Mouse (Mus musculus): ENCODE measurements at regions not wholly inside any gene's neighbourhood (a gene's known extent, or its start where the extent isn't known, plus 50 kb on each side); places are given as distances from the start of the nearest gene placed in this dataset.

DNA sequence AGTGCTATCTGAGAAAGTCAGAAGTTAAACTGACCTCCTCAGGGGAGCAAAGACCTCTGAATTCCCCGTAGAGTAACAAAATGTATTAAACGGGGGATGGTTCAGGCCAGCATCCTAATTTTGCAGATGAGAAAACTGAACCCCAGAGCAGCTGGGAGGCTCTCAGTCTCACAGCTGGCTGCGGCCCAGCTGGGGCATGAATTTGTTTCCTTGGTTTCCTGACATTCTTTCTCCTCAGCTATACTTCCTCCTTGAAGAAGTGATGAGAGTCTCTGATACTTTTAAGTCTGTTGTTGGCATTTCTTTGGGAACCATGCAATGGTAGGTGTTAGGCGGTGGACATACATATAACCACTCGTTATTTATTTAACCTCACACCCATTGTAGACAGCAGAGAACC lies 162.9 kb upstream of the Ccdc122 start:
- no peak for DNase-seq
- intact Hi-C loops (cut with DNase I): loop anchor here (2.0 kb wide), 1 partner anchor 55 kb away; no protein-coding TSS in a partner anchor

DNA sequence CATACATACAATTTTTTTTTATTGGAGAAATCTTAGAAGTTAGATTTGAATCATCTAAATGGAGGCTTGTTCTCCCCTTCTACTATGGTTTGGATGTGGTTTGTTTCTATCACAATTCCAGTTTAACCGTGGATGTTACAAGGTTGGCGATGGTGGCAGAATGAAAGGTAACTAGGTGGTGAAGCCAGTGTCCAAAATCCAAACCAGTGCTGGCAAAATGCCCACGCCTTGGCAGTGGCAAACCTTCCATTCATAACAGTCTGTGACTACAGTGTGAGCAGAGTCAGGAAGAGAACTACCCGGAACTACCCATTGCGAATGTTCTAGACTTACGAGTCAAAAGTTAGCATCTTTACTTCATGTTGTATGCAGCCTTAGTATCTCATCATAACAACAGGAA lies 163.6 kb upstream of the Ccdc122 start:
- no peak for DNase-seq
- intact Hi-C loops (cut with DNase I): no loop called here

DNA sequence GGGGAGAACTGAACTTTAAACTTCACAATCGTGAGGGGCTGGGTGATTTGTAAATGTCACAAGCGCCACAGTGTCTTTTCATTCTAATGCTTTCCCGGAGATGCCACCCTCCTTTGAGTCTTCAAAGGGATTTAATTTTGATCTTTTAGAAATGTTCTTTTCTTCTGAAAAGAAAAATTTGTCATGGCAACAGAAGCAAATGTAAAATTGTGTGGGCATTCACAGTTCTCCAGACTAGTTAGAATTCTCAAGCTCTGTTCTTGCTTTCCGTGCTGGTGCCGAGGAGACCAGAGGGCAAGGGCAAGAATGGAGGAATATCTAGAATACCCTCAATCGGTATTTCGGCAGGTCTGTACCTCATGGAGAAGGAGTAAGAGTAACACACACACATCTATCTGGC lies 164.1 kb upstream of the Ccdc122 start:
- intact Hi-C loops (cut with DNase I): no loop called here
- no peak for DNase-seq

DNA sequence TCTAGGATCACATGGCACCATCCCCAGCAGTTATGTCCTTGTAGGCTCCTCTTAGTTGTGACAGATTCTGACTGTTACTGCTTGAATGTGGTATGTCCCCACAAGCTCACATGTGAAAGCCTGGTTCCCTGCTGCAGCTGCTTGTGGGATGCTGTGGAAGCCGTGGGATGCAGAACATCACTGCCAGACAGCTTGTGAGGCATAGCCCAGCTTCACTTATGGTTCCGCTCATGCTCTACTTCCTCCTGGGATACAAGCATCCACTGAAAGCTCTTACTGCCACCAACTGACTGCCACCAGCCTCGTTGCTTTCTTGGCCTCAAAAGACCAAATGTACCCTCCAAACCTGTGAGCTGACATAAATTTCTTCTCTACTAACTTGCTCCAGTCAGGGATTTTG lies 167.7 kb upstream of the Ccdc122 start:
- intact Hi-C loops (cut with DNase I): no loop called here
- DNase-seq: no peak

DNA sequence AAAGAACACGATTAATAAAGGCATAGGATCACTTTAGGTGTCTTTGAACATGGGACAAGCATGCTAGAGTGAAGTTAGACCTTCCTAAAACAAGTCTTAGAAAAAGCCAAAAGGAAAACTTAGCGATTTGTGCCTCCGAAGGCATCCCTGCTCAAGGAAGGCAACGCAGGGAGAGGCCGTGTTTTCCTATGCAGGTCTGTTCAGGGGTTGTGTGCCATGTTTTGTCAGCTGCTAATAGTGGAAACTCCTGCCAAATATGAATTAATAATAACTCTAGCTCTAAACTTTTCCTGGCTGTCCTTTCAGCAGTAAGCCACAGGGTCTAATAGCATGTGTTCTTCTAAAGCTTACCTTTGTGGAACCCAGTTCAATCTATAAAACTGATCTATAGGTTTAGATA lies 168.4 kb upstream of the Ccdc122 start:
- intact Hi-C loops (cut with DNase I): no loop called here
- DNase-seq: no peak

DNA sequence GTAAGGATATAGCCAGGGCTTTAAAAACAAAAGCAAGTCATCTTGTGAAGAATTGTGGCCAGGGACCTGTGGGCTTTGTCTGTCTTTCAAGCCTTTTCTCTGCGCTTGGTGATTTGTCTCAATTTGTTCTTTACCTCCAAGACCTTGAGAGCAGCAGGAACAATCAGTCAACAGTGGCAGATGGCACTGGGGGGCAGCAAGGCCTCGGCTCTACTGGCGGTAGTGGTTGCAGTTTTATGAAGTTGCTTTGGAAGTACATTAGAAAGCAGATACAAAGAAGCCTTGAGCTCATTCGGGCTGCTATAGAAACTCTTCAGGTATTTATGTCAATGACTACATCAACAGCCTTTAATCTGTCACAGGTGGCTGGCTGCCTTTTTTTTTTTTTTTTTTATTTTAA lies 171.9 kb upstream of the Ccdc122 start:
- DNase-seq: no peak
- intact Hi-C loops (cut with DNase I): no loop called here

DNA sequence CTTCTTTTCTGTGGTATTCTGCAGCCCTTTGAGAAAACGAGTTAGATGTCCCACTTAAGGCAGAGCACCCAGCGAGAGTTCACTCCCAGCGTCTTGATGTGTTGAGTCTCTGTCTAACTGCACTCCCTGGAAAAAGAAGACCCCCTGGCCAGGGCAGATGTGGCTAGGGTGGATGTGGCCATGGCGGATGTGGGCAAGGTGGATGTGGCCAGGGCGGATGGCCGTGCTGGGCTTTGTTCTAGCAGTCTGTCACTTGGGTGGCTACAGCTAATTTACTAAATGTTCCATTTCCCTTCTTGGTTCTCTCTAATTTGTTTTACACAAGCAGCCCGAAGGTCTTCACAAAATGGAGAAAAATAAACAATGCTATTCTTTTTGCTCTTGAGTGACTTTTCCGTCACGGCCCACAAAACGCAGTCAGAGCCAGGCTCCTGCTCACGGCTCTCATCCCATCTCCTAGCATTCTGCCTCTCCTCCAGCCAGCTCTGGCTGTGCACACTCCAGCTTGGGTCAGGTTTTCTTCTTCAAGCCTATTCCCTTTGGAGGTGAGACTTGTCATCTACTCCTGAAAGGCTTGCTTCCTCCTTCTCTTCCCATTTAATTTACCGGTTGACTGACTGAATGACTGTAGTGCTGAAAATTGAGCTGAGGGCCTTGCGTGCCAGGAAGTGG lies 173.4 kb upstream of the Ccdc122 start:
- no peak for DNase-seq
- intact Hi-C loops (cut with DNase I): no loop called here

DNA sequence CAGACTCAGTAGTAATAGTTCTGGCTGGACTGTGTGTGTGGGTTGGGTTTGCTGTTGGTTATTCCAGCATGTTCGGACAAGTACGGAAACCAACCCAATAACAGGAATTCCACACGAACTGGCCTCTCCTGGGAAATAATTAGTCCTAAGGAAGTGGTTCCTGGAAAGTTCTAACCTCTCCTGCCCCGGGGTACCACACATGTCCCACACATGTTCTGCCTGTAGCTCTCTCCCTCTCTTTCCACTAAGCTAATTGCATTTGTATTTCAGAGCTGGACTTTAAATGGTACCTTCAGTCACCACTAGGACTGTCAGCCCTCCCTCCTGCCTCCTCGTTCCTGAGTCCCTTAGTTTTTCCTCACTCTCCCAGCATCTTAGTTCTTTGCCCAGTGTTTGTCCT lies 178.2 kb upstream of the Ccdc122 start:
- intact Hi-C loops (cut with DNase I): loop anchor here (5.0 kb wide), 1 partner anchor 36 kb away; no protein-coding TSS in a partner anchor
- DNase-seq: no peak

DNA sequence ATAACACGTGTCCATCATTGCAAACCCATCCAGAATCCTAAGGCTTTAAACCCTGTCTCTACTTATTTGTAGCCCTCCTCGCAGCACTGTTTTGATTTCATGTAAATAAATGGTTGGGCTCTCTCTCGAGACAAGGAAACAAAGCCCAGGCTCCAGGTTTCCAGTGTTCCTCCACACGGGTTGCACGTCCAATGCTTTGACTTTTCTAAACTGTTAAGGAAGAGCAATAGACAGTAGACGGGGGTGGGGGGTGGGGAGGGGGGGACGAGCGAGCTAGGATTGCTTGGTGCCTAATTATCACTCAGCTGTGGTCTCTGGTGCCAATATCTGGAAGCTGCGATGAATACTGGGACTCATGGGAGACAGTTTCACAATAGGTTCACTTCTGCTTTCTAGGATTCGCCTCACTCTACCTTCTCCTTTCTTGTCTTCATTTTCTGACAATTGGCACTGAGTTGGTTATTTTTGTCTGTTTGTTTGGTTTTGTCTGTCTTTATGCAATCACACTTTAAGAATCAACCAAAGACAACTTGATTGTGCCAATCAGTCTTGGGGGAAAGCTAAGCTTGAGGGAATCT lies 179.3 kb upstream of the Ccdc122 start:
- no peak for DNase-seq
- intact Hi-C loops (cut with DNase I): loop anchor here (5.0 kb wide), 1 partner anchor 35 kb away; no protein-coding TSS in a partner anchor

DNA sequence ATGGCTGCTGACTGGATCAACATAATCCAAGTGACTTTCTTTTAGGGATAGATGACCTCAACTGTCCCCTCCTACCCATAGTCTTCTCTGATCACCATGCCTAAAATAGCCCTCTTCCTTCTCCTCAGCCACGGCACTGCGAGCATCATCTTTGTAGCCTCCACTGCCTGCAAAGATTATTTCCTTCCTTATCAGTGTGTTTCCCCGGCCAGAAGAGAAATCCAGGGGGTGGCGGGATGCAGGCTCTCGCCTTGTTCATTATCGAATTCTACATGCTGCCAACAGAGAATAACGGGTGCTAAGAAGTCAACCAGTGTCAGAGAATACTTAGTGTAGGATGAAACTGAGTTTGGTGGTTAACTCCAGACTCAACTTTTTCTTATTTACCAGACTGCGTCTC lies 180.0 kb upstream of the Ccdc122 start:
- intact Hi-C loops (cut with DNase I): loop anchor here (5.0 kb wide), 1 partner anchor 34 kb away; no protein-coding TSS in a partner anchor
- no peak for DNase-seq

DNA sequence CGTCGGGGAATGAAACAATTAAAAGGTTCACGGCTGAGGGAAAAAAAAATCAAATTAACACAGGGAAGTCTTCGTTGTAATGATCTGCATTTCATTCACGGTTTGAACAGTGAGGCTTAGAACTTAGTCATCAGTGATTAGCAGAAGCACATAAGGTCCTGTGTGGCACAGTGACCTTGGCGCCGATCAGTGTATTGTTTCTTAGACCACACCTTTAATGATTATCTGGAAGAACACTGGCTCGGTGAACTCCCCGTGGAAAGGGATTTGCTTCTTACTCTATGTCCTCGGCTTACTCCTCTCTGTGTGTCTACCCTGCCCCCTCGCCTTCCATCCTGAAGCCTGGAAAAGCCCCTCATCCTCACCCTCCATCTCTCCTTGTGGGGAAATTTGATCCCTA lies 181.6 kb upstream of the Ccdc122 start:
- intact Hi-C loops (cut with DNase I): loop anchor here (5.0 kb wide), 1 partner anchor 33 kb away; no protein-coding TSS in a partner anchor
- DNase-seq: no peak

DNA sequence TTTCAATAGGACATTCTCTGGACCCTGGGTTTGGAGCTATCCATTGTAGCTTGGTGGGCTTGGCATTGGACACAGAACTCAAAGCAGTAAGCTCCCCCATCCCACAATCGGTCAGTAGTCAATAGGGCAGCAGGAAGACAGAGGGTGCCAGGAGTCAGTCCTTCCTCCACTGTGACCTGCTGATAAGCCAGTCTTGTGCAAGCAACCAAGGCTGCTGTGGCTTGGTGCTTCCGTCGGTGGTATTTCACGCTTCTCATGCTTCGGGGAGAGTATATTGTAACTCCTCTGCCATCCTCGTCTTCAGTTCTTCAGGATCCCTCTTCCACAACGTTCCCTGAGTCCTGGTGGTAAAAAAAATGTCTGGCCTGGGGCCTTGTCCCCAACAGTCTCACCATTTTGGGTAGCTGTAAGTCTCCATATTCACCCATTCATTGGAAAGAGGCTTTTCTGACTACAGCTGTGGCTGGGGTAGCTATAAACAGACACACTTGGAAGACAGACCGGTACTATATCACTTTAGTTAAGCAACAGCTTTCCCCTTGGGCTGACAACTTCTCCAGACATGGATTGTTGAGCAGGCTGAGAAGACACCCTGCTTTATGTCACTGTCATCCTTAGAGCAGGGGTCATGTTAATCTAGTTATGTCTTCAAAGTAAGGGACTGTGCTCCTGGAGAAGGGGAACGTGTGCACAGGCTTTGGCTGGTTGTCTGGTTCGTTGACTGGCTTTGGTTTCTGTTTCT lies 184.9 kb upstream of the Ccdc122 start:
- intact Hi-C loops (cut with DNase I): no loop called here
- DNase-seq: no peak

DNA sequence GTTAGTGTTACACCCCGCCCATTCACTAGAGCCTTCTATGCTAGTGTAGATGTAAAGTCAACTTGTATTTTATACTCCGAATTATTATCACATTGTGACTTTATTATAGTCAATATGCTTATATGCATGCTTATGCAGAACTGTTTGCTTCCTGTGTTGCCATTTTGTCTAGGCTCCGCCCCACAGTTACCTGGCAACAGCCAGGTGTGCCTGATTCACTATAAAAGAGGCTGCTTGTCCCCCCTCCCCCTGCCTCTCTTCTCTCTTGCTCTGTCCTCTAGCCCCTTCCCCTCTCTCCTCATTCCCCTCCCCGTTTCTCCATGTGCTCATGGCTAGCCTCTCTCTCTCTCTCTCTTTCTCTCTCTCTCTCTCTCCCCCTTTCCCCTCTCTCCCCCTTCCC lies 185.9 kb upstream of the Ccdc122 start:
- DNase-seq: no peak
- intact Hi-C loops (cut with DNase I): no loop called here

DNA sequence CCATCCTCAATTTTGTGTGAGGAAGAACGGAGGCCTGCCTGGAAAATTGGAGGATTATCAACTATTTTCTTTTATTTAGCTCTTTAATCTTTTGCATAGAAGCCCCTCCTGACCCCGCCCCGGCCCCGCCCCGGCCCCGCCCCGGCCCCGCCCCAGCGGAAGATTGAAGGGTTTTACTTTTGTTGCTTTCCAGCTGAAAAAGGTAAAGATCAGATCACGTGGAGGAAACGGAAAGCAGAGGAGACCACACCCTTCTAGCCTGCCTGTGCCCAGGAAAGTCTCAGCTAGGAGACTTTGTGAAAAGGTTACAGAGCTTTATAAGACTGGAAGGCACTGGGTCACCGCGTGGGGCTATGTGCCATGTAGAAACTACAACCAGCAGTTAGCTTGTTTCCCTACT lies 186.5 kb upstream of the Ccdc122 start:
- DNase-seq: no peak
- intact Hi-C loops (cut with DNase I): no loop called here

DNA sequence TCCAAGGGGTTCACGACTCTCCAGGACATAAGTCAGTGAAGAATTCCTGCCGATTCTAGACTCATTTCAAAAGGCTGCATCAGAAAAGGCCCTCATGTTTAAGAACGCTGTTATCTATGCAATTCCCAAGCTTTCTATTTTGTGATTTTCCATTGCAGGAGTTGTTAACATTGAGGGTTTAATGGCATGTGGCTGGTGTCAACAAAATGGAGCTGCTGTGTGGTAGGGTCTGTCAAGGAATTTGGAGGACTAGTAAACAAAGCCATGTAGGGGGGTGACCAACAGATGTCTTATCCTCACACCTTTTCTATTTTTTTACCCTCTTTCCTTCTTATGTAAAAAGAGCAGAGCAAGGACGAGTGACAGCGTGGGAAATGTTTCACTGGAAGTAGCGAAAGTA lies 186.9 kb upstream of the Ccdc122 start:
- DNase-seq: no peak
- intact Hi-C loops (cut with DNase I): no loop called here

DNA sequence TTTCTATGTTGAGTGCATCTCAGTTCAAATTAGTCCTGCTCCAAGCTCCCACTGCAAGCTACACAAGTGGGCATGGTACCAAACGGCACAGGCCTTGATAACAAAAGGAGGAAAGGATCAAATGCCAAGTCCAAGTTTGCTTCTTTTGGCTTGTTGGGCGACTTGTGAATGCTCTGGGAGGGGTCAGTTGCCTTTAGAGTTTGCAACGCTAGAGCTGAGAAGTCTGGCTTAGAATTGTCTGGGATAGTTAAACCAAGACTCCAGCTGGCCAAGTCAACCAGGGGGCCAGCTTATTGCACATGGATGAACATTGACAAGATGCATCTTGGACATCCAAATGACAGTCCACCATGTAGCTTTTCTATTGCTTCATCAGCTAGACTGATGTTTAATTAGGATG lies 187.5 kb upstream of the Ccdc122 start:
- DNase-seq: peak in 1 of 2 experiments; percentile 31
- intact Hi-C loops (cut with DNase I): no loop called here

DNA sequence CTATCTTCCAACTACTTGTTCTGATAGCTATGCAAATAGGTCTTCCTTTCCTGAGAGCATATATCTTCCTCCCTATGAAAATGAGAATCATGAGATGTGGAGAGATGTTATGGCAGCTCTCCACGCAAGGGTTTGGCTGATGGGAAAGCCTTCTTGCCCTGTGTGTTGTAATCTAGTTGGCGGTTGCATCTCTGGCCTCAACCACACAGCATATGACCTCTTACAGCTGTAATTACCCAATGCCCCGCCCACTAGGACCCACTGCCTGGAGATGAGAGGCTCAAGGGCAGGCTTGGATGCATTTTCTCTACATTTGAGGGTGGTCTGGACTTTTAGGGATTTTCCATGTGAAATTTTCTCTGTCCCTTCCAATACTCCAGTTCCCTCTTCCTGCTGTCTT lies 190.9 kb upstream of the Ccdc122 start:
- no peak for DNase-seq
- intact Hi-C loops (cut with DNase I): no loop called here

DNA sequence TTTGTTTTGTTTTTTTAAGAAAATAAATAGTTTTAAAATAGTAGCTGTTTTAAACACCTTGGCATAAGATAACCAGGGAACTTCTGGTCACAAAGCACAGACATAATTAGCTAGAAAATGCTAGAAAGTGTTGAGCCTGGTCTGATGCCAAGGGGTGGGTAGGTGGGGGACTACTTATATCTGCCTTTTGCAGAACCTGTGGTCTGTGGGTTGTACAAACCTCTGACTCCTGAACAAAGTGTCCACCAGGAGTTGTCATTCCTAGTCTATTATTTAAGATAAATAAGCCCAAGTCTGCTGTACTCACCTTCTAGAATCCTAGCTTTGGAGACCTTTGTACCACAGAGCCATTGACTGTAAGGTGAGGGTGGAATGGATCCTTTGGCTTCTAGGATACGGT lies 191.9 kb upstream of the Ccdc122 start:
- intact Hi-C loops (cut with DNase I): no loop called here

DNA sequence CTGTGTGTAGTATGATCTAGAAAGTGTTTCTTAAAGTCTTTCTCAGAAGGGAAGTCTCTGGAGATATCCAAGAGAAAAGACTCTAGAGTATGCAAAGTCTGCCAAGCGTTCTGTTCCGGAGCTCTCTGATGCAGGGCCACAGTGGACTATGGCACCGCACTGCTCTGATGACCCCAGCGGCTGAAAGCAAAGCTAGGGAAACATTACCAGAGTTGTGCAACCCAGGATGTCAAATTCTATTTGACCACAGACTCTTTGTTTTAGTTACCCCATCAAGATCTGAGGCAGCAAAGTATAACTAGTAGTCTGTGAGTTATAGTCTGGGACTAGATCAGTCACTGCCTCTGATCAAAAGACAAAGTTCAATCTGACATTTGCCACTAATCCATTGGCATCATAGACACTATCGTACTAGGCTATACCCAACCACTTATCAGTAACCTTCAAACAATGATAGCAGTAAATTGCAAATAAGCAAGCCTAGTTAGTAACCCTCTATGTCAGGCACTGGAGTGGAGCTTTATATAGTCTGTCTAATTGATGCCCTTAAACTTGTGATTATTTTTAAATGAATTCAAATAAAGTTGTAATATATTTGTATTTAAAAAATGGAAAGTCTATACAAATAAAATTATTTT lies 198.9 kb upstream of the Ccdc122 start:
- intact Hi-C loops (cut with DNase I): no loop called here
- DNase-seq: no peak

More for the DNA sequence above, 191.9 kb upstream of the Ccdc122 start:
- no peak for DNase-seq

DNA sequence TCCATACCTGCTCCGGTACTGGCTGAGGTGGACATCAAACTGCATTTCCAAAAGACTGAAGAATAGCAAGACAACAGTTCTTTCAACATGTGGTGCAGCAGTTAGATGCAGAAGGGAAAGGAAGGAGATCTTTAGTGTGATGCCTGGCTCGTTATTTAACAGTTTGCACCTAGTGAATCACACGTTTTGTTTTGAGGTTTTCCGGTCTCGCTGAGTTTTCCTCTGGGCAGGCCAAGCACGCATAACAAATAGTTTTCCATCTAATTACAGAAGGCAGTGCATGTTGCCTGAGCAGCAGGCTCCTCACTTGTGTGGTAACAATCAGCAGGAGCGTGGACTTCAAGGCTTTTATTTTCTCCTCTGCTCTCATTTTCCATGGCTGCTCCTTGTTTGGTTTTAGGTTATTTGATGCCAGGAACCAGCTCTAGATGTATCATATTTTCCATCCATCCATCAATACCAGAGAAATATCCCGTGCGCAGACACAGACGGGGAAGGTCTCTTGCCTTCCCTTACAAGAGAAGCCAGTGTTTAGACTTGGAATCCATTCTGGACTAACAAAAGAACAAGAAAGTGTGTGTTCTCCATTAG lies 199.6 kb upstream of the Ccdc122 start:
- no peak for DNase-seq
- intact Hi-C loops (cut with DNase I): no loop called here

DNA sequence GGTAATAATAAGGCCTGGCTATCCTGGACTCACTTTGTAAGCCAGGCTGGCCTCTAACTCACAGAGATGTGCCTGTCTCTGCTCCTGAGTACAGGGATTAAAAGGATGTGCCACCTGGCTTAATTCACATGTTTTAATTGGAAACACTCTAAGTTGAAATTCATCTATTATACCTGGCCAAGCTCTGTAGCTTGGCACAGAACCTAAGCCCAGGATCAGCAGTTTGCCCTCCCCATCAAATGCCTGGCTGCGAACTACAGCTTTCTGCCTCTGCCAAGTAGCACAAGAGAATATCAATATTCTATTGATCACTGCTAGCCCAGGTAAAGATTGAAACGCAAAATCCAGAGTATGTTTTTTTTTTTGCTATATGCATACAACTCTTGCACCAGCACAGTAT lies 200.3 kb upstream of the Ccdc122 start:
- intact Hi-C loops (cut with DNase I): no loop called here
- no peak for DNase-seq

Data from heart, postnatal 14 days (tissue).